Comparison of ENCODE assay signal across 21 mouse cellular contexts in the genomic region with DNA sequence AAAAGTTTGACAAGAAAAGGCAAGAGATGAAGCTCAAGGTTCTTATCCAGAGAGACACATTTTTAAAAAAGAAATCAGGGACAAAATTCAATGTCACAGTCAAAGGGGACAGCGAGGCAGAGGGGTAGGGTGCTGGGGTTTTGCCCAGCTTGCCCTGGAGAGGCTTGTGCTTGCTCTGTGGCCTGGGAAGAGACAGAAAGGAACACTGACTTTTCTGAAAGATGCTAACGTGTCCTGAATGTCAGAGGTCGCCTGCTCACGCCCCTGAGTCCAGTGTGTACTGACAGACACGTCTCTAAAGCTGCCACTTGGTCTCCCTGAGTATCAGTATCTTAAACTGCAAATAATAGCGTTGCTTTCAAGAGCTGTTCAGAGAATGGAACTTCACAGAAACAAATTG. TPM values are rescaled to one million over a fixed set of nuclear protein-coding genes. Genes with fewer than 3 reads are reported as not detected.
DNase-seq lines count a peak whose midpoint lies in the region; ATAC-seq and TF ChIP-seq lines count a peak whose summit lies in the region.
"Had no signal": no experiment of that assay in that cellular context is flagged by ENCODE, and none has a peak within 500 bp of the region (broad histone marks: within the 10 kb centered on the region; RNA-seq: fewer than 3 reads in every experiment).

No protein-coding gene starts in this region.

- peak overlapping the region; percentile 54; the same call in 1 of the 2 replicates for H3K27ac ChIP-seq in forebrain, embryonic 10.5 days
- no peak overlapping the region for H3K27ac ChIP-seq in forebrain, embryonic 12.5 days
- H3K27ac ChIP-seq in kidney, adult 2 months (ENCODE audit: insufficient read depth, low read depth, low read length): peak overlapping the region; percentile 60
- H3K27ac ChIP-seq in kidney, postnatal 0 days: peak overlapping the region; percentile 71
- H3K27ac ChIP-seq: embryonic facial prominence, embryonic 15.5 days; heart, embryonic 10.5 days; hindbrain, embryonic 13.5 days had no signal

- H3K9ac ChIP-seq in forebrain, embryonic 12.5 days: no peak overlapping the region
- H3K9ac ChIP-seq in kidney, postnatal 0 days (ENCODE audit: low read depth, low read length): no peak overlapping the region
- H3K9ac ChIP-seq: embryonic facial prominence, embryonic 15.5 days; hindbrain, embryonic 13.5 days had no signal

- no peak for TF ChIP-seq POLR2A in kidney, adult 2 months (IDR thresholded peaks at IDR 0.05; ENCODE audit: low read depth, low read length)

- ATAC-seq in forebrain, embryonic 12.5 days (ENCODE audit: low FRiP score): no peak
- no peak for ATAC-seq in kidney, postnatal 0 days (replicated peaks; ENCODE audit: low FRiP score, low read depth)
- no peak for ATAC-seq in megakaryocyte progenitor cell, adult 5-6 weeks (replicated peaks; ENCODE audit: poor library complexity)
- ATAC-seq: forebrain, embryonic 16.5 days had no signal

- WGBS in forebrain, embryonic 10.5 days: 56% methylated on average over 6 of the region's 6 CpGs
- WGBS in forebrain, embryonic 12.5 days: 34% methylated on average over 6 of the region's 6 CpGs
- 35% methylated on average over 6 of the region's 6 CpGs for WGBS in kidney, adult 2 months
- 44% methylated on average over 6 of the region's 6 CpGs for WGBS in kidney, postnatal 0 days

- H3K4me3 ChIP-seq in forebrain, embryonic 10.5 days: no peak overlapping the region
- no peak overlapping the region for H3K4me3 ChIP-seq in forebrain, embryonic 12.5 days (replicated peaks)
- H3K4me3 ChIP-seq in kidney, adult 2 months (ENCODE audit: insufficient read depth, low read depth, low read length): no peak overlapping the region
- H3K4me3 ChIP-seq in kidney, postnatal 0 days (replicated peaks; ENCODE audit: low read depth, low read length): no peak overlapping the region
- H3K4me3 ChIP-seq: embryonic facial prominence, embryonic 15.5 days; erythroblast, embryonic 14.5 days; heart, embryonic 10.5 days; hindbrain, embryonic 13.5 days had no signal

- H3K4me1 ChIP-seq in forebrain, embryonic 10.5 days: peaks cover 40% of the 10 kb centered on the region
- H3K4me1 ChIP-seq in forebrain, embryonic 12.5 days: peaks cover 19% of the 10 kb centered on the region
- peaks cover 9% of the 10 kb centered on the region; the same call in 1 of the 2 replicates for H3K4me1 ChIP-seq in kidney, adult 2 months (ENCODE audit: control insufficient read depth, insufficient read depth, low read length)
- H3K4me1 ChIP-seq in kidney, postnatal 0 days (replicated peaks; ENCODE audit: insufficient read depth, low read length): 0 out of 2 replicates have a peak, but pooled peaks cover 3% of the 10 kb centered on the region
- H3K4me1 ChIP-seq: embryonic facial prominence, embryonic 15.5 days; heart, embryonic 10.5 days had no signal

- H3K4me2 ChIP-seq in forebrain, embryonic 12.5 days: no peak overlapping the region
- H3K4me2 ChIP-seq in kidney, postnatal 0 days (ENCODE audit: low read length): no peak overlapping the region
- H3K4me2 ChIP-seq: embryonic facial prominence, embryonic 15.5 days; hindbrain, embryonic 13.5 days had no signal

- no peaks in the 10 kb centered on the region for H3K36me3 ChIP-seq in forebrain, embryonic 10.5 days (replicated peaks)
- H3K36me3 ChIP-seq in forebrain, embryonic 12.5 days (replicated peaks): no peaks in the 10 kb centered on the region
- H3K36me3 ChIP-seq in kidney, adult 2 months (ENCODE audit: control insufficient read depth, insufficient read depth, low read length): no peaks in the 10 kb centered on the region
- no peaks in the 10 kb centered on the region for H3K36me3 ChIP-seq in kidney, postnatal 0 days (ENCODE audit: insufficient read depth, low read length)
- H3K36me3 ChIP-seq: embryonic facial prominence, embryonic 15.5 days; heart, embryonic 10.5 days; hindbrain, embryonic 13.5 days had no signal

- no peaks in the 10 kb centered on the region for H3K9me3 ChIP-seq in forebrain, embryonic 10.5 days
- no peaks in the 10 kb centered on the region for H3K9me3 ChIP-seq in forebrain, embryonic 12.5 days
- H3K9me3 ChIP-seq in kidney, postnatal 0 days (replicated peaks; ENCODE audit: low read length): no peaks in the 10 kb centered on the region
- H3K9me3 ChIP-seq: embryonic facial prominence, embryonic 15.5 days; heart, embryonic 10.5 days; hindbrain, embryonic 13.5 days had no signal

- H3K27me3 ChIP-seq in forebrain, embryonic 10.5 days (ENCODE audit: poor library complexity, severe bottlenecking): no peaks in the 10 kb centered on the region
- H3K27me3 ChIP-seq in forebrain, embryonic 12.5 days: no peaks in the 10 kb centered on the region
- H3K27me3 ChIP-seq in kidney, adult 2 months (replicated peaks; ENCODE audit: control insufficient read depth, insufficient read depth, low read length): no peaks in the 10 kb centered on the region
- no peaks in the 10 kb centered on the region for H3K27me3 ChIP-seq in kidney, postnatal 0 days (ENCODE audit: insufficient read depth, low read length)
- H3K27me3 ChIP-seq: embryonic facial prominence, embryonic 15.5 days; hindbrain, embryonic 13.5 days had no signal

- DNase-seq in forebrain, embryonic 10.5 days (ENCODE audit: extremely low spot score, low spot score): no peak
- DNase-seq in kidney, adult 2 months: peak; percentile 40
- no peak for DNase-seq in kidney, adult 8-10 months
- no peak for DNase-seq in kidney, postnatal 0 days (ENCODE audit: low spot score)
- no peak for DNase-seq in retina, postnatal 1 day
- DNase-seq: adrenal gland, postnatal 14 days; cerebellum, adult 11-12 months; cerebellum, adult 9-11 months; cerebellum, postnatal 36 days; gastrocnemius, postnatal 10 days; heart, adult 18-20 months; heart, postnatal 10 days; heart, postnatal 4 days had no signal

- TF ChIP-seq CTCF in kidney, adult 2 months (conservative IDR thresholded peaks at IDR 0.05; ENCODE audit: insufficient read depth, insufficient read length, low read depth, low read length): no peak
- TF ChIP-seq CTCF in kidney, postnatal 0 days (IDR thresholded peaks at IDR 0.05; ENCODE audit: low read depth): no peak

RNA-seq across cellular contexts. Expression of a gene that starts 0.5 kb away (rescaled TPM):
- 17.8 and 19.4 TPM in 2 replicates for polyA plus RNA-seq in forebrain, embryonic 10.5 days (2016; fragmentation: Nextera tagmentation; extraction: Ambion mirVana)
- polyA plus RNA-seq in forebrain, embryonic 12.5 days (2016; fragmentation: Nextera tagmentation; extraction: Ambion mirVana): 55.0 and 61.4 TPM in 2 replicates
- 71.8 and 75.4 TPM in 2 replicates for polyA plus RNA-seq in kidney, adult 2 months (2012; rRNA removed)
- 35.0 and 35.3 TPM in 2 replicates for polyA plus RNA-seq in kidney, postnatal 0 days (2015; fragmentation: Nextera tagmentation; extraction: Ambion mirVana)
- total RNA-seq in megakaryocyte progenitor cell, adult 5-6 weeks (2015): not detected in 2 replicates
- not detected in 2 replicates for total RNA-seq in megakaryocyte progenitor cell, adult 5-6 weeks (2017)
- total RNA-seq: heart, adult 18-20 months; heart, postnatal 10 days; MEL had no signal
- polyA plus RNA-seq: erythroblast, embryonic 14.5 days had no signal
